Mouse (Mus musculus): ENCODE measurements around the gene Eif2a. TPM values are rescaled to one million over a fixed set of nuclear protein-coding genes. Genes with fewer than 3 reads are reported as not detected.

The Eif2a gene
- polyA plus RNA-seq, 1 experiment: 3.4 TPM

DNA sequence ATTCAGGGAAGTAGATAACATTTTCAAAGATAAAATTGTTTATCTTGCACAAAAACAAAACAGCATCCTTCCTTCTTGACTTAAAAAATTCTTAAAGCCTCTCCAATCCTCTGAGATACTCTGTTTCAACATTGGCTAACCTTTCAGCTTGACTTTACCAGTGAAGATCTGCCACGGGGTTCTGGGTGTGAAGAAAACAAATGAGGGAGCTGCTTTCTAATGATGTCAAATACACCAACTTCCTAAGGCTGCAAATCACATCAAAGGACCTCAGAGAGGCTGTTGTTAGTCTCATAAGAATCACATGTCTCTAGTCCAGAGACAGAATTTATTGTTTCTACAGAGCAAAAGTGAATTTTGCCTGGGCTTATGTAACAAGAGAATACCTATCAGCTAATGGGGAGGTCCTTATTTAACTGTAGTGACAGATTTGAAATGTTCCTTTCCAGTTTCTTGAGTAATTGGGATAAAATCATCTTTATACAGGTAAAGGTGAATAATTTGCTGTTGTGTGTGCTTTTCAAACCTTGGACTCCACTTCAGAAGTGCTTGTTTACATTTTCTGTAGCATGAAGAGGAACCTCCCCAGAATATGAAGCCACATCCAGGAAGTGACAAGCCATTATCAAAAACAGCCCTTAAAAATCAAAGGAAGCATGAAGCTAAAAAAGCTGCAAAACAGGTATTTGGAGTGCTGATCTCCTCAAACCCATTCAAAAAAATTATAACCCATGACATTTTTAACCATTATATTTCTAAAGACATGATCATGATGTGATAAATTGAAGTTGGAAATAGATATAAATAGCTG, 26.6 kb downstream of the Eif2a start:
- 35% methylated on average over 1 of the region's 1 CpGs for WGBS
- peak in 1 of 2 experiments; percentile 30 for DNase-seq (ENCODE audit: low read depth in 1 of 2, low spot score in 2 of 2)
- no peaks in the 10 kb centered on the region for H3K27me3 ChIP-seq (ENCODE audit: control insufficient read depth, insufficient read depth, low read length)
- peaks cover 20% of the 10 kb centered on the region for H3K36me3 ChIP-seq (ENCODE audit: control insufficient read depth, insufficient read depth, low read length)
- no peak overlapping the region for H3K4me3 ChIP-seq (ENCODE audit: extremely low read depth, insufficient read depth, insufficient read length)
- H3K4me1 ChIP-seq (ENCODE audit: control insufficient read depth, insufficient read depth, insufficient read length): peaks cover 3% of the 10 kb centered on the region; the same call in 1 of the 2 replicates
- peak overlapping the region; percentile 79; the same call in 1 of the 2 replicates for H3K27ac ChIP-seq (ENCODE audit: insufficient read depth, low read length)
- no peak for TF ChIP-seq POLR2A (IDR thresholded peaks at IDR 0.05; ENCODE audit: low read depth, low read length)
- TF ChIP-seq CTCF (IDR thresholded peaks at IDR 0.05; ENCODE audit: extremely low read depth, insufficient read depth, insufficient read length, insufficient replicate concordance): no peak

DNA sequence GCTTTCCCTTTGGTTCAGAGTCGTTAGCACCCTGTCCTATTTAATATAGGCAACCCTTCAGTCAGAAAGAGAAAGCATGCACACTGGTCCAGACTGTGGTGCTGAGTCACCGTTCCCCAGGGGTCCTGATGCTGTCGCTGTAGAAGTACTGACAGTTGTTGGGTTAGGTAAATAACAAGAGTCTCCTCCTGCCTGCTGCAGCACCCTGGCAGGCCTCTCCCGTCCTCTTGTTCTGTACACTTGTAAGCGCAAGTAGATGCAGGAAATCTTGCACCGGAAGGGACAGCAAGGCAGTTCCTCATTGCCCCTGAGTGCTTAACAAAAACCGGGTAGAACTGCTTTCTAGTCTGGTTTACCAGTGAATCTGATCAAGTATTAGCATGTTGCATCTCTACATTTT, 31.0 kb downstream of the Eif2a start:
- Histone ChIP-seq H3K27ac (ENCODE audit: insufficient read depth, low read length) (peak overlapping the region; percentile 38), H3K27me3 (ENCODE audit: control insufficient read depth, insufficient read depth, low read length) (no peaks in the 10 kb centered on the region), H3K4me3 (ENCODE audit: extremely low read depth, insufficient read depth, insufficient read length) (peak overlapping the region; percentile 18; the same call in 1 of the 2 replicates), H3K36me3 (ENCODE audit: control insufficient read depth, insufficient read depth, low read length) (peaks cover 12% of the 10 kb centered on the region), H3K4me1 (ENCODE audit: control insufficient read depth, insufficient read depth, insufficient read length) (peaks cover 3% of the 10 kb centered on the region; the same call in 1 of the 2 replicates)
- no peak for TF ChIP-seq POLR2A (IDR thresholded peaks at IDR 0.05; ENCODE audit: low read depth, low read length)
- TF ChIP-seq CTCF (IDR thresholded peaks at IDR 0.05; ENCODE audit: extremely low read depth, insufficient read depth, insufficient read length, insufficient replicate concordance): no peak
- no peak for DNase-seq (ENCODE audit: low read depth in 1 of 2, low spot score in 2 of 2)
- WGBS: 50% methylated on average over 7 of the region's 7 CpGs

DNA sequence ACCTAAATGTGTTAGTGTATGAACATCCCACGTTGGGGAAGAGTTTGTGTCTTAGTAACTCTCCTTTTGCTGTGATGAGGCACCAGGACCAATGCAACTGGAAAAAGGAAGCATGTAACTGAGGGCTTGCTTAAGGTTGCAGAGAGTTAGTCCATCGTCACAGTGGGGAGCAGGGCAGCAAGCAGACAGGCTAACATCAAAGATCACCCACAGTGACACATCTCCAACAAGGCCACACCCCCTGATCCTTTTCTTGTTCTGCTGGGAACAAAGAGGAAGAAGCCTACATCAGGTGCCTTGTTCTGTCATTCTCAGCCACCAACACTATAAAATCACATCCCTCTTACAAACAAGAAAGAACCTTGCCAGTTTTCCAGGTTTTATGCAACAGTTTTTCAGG, 34.3 kb downstream of the Eif2a start:
- DNase-seq (ENCODE audit: low read depth in 1 of 2, low spot score in 2 of 2): no peak
- H3K27ac ChIP-seq (ENCODE audit: insufficient read depth, low read length): no peak overlapping the region

DNA sequence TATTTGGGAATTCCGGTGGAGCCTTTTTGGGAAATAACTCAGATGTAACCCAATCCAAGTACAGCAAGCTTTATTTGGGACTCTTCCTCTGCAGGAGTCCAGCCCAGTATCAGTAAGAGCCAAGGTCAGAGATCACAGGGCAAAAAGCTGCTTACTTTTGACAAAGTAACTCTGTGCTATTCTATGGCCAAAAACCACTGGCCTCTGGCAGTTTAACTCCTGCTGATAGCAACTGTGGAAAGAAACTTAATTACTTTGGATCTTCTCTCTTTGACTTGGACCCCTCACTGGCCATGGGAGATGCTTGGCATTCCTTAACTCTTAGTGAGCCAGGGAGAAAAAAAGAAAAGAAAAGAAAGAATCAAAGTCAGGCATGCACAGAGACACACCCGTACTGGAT, 35.8 kb downstream of the Eif2a start:
- Histone ChIP-seq H3K4me3 (ENCODE audit: extremely low read depth, insufficient read depth, insufficient read length) (no peak overlapping the region), H3K4me1 (ENCODE audit: control insufficient read depth, insufficient read depth, insufficient read length) (no peaks in the 10 kb centered on the region), H3K27me3 (ENCODE audit: control insufficient read depth, insufficient read depth, low read length) (no peaks in the 10 kb centered on the region), H3K27ac (ENCODE audit: insufficient read depth, low read length) (no peak overlapping the region), H3K36me3 (ENCODE audit: control insufficient read depth, insufficient read depth, low read length) (0 out of 2 replicates have a peak, but pooled peaks cover 2% of the 10 kb centered on the region)
- TF ChIP-seq POLR2A (IDR thresholded peaks at IDR 0.05; ENCODE audit: low read depth, low read length) (no peak), CTCF (IDR thresholded peaks at IDR 0.05; ENCODE audit: extremely low read depth, insufficient read depth, insufficient read length, insufficient replicate concordance) (no peak)
- DNase-seq (ENCODE audit: low read depth in 1 of 2, low spot score in 2 of 2): no peak
- 88% methylated on average over 2 of the region's 2 CpGs for WGBS

More for the DNA sequence above, 34.3 kb downstream of the Eif2a start:
- Histone ChIP-seq H3K36me3 (ENCODE audit: control insufficient read depth, insufficient read depth, low read length) (peaks cover 6% of the 10 kb centered on the region; the same call in 1 of the 2 replicates), H3K27me3 (ENCODE audit: control insufficient read depth, insufficient read depth, low read length) (no peaks in the 10 kb centered on the region), H3K4me3 (ENCODE audit: extremely low read depth, insufficient read depth, insufficient read length) (no peak overlapping the region), H3K4me1 (ENCODE audit: control insufficient read depth, insufficient read depth, insufficient read length) (no peaks in the 10 kb centered on the region)
- TF ChIP-seq POLR2A (IDR thresholded peaks at IDR 0.05; ENCODE audit: low read depth, low read length) (no peak), CTCF (IDR thresholded peaks at IDR 0.05; ENCODE audit: extremely low read depth, insufficient read depth, insufficient read length, insufficient replicate concordance) (no peak)
- WGBS: 72% methylated on average over 2 of the region's 2 CpGs

DNA sequence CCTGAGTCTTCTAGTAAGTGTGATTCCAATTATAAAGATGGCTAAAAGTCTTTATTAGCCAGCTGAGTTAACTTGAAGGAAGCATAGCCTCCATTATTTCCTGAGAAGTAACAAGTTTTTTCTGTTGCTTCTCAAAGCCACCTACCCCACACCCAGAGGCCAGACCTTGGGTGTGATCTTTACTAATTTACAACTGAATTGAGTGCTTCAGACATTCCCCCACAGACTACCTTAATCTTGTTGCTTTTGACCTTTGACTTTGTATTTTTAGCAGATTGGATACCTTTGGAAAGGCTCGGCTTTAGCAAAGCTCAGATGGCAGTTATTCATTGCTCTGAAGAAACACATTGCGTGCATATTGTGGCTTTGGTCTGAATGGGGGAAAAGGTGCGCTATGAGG, 45.2 kb downstream of the Eif2a start:
- no peaks in the 10 kb centered on the region for H3K36me3 ChIP-seq (ENCODE audit: control insufficient read depth, insufficient read depth, low read length)
- WGBS: 93% methylated on average over 3 of the region's 3 CpGs
- no peak overlapping the region for H3K4me3 ChIP-seq (ENCODE audit: extremely low read depth, insufficient read depth, insufficient read length)
- no peaks in the 10 kb centered on the region for H3K27me3 ChIP-seq (ENCODE audit: control insufficient read depth, insufficient read depth, low read length)
- DNase-seq (ENCODE audit: low read depth in 1 of 2, low spot score in 2 of 2): no peak
- H3K27ac ChIP-seq (ENCODE audit: insufficient read depth, low read length): no peak overlapping the region
- no peaks in the 10 kb centered on the region for H3K4me1 ChIP-seq (ENCODE audit: control insufficient read depth, insufficient read depth, insufficient read length)
- TF ChIP-seq POLR2A (IDR thresholded peaks at IDR 0.05; ENCODE audit: low read depth, low read length): no peak
- TF ChIP-seq CTCF (IDR thresholded peaks at IDR 0.05; ENCODE audit: extremely low read depth, insufficient read depth, insufficient read length, insufficient replicate concordance): no peak

DNA sequence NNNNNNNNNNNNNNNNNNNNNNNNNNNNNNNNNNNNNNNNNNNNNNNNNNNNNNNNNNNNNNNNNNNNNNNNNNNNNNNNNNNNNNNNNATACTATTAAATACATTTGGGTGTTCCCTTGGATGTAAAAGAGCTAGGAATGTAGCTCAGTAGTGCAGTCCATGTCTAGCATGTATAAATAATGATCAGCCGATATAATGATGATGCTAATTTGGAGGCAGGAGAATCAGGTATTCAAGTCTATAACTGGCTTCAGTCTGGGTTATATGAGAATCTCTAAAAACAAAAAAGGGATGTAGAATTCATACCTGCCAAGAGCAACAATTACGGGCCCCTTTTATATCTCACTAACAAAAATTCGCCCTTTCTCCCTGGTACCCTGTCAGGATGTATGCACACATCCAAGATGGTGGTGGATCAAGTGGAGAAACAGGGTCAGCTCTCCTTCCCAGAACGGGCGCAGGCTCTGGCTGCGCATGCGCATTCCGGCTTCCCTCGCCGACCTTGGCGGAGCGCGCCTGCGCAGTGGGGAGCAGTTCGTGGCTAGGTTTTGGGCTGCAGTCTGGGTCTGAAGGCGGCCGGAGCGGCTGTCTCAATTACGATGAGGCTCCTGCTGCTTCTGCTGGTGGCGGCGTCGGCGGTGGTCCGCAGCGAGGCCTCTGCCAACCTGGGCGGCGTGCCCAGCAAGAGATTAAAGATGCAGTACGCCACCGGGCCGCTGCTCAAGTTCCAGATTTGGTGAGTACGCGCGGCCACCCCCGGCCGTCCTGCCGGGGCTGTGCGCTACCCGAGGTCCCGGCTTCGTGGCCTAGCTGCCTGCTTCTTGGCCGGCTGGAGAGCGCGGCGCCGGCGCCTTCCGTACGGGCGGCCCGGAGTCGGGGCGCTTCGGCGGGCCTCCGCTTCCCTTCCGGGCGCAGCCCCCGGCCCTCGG, 50.8 kb downstream of the Eif2a start, which contains the start of gene Selenot:
TSS of gene Selenot (plus strand) at position 500 of the 930 bp plus-strand sequence.
- 2% methylated on average over 59 of the region's 59 CpGs for WGBS

More for the DNA sequence above, 50.8 kb downstream of the Eif2a start, which contains the start of gene Selenot:
- no peaks in the 10 kb centered on the region; the same call in 1 of the 2 replicates for H3K36me3 ChIP-seq (ENCODE audit: control insufficient read depth, insufficient read depth, low read length)
- H3K27me3 ChIP-seq (ENCODE audit: control insufficient read depth, insufficient read depth, low read length): no peaks in the 10 kb centered on the region
- peak; percentile 81 to 95 for DNase-seq (ENCODE audit: low read depth in 1 of 2, low spot score in 2 of 2)
- H3K27ac ChIP-seq (ENCODE audit: insufficient read depth, low read length): peak within 1 kb of the TSS; percentile 97
- TF ChIP-seq CTCF (IDR thresholded peaks at IDR 0.05; ENCODE audit: extremely low read depth, insufficient read depth, insufficient read length, insufficient replicate concordance) (no peak), POLR2A (IDR thresholded peaks at IDR 0.05; ENCODE audit: low read depth, low read length) (peak; percentile 92)
- peaks cover 2% of the 10 kb centered on the region for H3K4me1 ChIP-seq (ENCODE audit: control insufficient read depth, insufficient read depth, insufficient read length)
- H3K4me3 ChIP-seq (ENCODE audit: extremely low read depth, insufficient read depth, insufficient read length): peak within 1 kb of the TSS; percentile 87
